Mouse (Mus musculus): Measurements from ENCODE around the gene Ska2.

Gene Ska2

GRCm38 (mm10) chr11:87173625-87174024 is 64.6 kb downstream of the Ska2 start:
- DNase-seq (ENCODE audit: low spot score in 2 of 2), result no peak
